Mouse (Mus musculus) midbrain, embryonic 15.5 days (tissue): Measurements from ENCODE around the gene Npw. TPM values are rescaled to one million over a fixed set of nuclear protein-coding genes. Genes with fewer than 3 reads are reported as not detected.
A peak's percentile ranks its signal among the peaks of the same experiment; 100 is the strongest.
"Not testable (repeated sequence)": the region's sequence is repeated elsewhere in the genome, so short reads cannot be mapped to it uniquely, and the experiment has no call there.

Experiments
- ATAC-seq: fragments of 200-750 bp; cut with Nextera tagmentation; replicated peaks from 2 replicates; pipeline ENCODE4 v1.8.0; 2017; ENCODE audit warnings: moderate TSS enrichment
- H3K27ac ChIP-seq: fragments of 300-500 bp; sonication (generic); 2 replicates; pipeline ENCODE4 v1.5.1; 2015; ENCODE audit warnings: mild to moderate bottlenecking, inconsistent platforms
- H3K27me3 ChIP-seq: fragments of 300-500 bp; sonication (generic); replicated peaks from 2 replicates; pipeline ENCODE4 v1.6.1; 2015; ENCODE audit warnings: inconsistent platforms
- H3K36me3 ChIP-seq: fragments of 300-500 bp; sonication (generic); replicated peaks from 2 replicates; pipeline ENCODE4 v1.6.1; 2015; ENCODE audit warnings: inconsistent platforms
- H3K4me1 ChIP-seq: fragments of 300-500 bp; sonication (generic); 2 replicates; pipeline ENCODE4 v1.6.1; 2015; ENCODE audit warnings: inconsistent platforms
- H3K4me2 ChIP-seq: fragments of 300-500 bp; sonication (generic); 2 replicates; pipeline ENCODE4 v1.6.1; 2015; ENCODE audit warnings: inconsistent platforms, mild to moderate bottlenecking, moderate library complexity
- H3K4me3 ChIP-seq: fragments of 300-500 bp; sonication (generic); 2 replicates; pipeline ENCODE4 v1.5.1; 2015; ENCODE audit warnings: mild to moderate bottlenecking, inconsistent platforms
- H3K9ac ChIP-seq: fragments of 300-500 bp; sonication (generic); 2 replicates; pipeline ENCODE4 v1.6.1; 2015; ENCODE audit warnings: mild to moderate bottlenecking, inconsistent platforms
- H3K9me3 ChIP-seq: fragments of 300-500 bp; sonication (generic); 2 replicates; pipeline ENCODE4 v1.6.1; 2016; ENCODE audit warnings: inconsistent platforms
- WGBS: fragments of 180-500 bp; shearing (Covaris S2); methylation state at CpG from one replicate; pipeline ENCODE4 v1.1.7; 2015; ENCODE audit warnings: mixed read lengths; 5-methylcytosine and 5-hydroxymethylcytosine counted together
- polyA plus RNA-seq: library from polyadenylated mRNA; unstranded; fragments of >200 nt; fragmentation: Nextera tagmentation; extraction: Ambion mirVana; gene quantifications from 2 replicates; pipeline ENCODE4 v1.2.1, GENCODE M21; 2015

The Npw gene
- polyA plus RNA-seq, 1 experiment from 2014 or later, result 0.66 TPM

GRCm38 (mm10) chr17:24669214-24669544 is 10.9 kb upstream of the Npw start:
- not testable (repeated sequence) for H3K27me3 ChIP-seq, H3K36me3 ChIP-seq, H3K9me3 ChIP-seq
- ATAC-seq, result peak; percentile 46
- Histone ChIP-seq H3K4me1 (peaks cover 31% of the 10 kb centered on the region), H3K27ac (peak overlapping the region; percentile 91), H3K9ac (peak overlapping the region; percentile 98; the same call in 1 of the 2 replicates), H3K4me2 (peak overlapping the region; percentile 88), H3K4me3 (peak overlapping the region; percentile 90)
- 11% methylated on average over 15 of the region's 15 CpGs for WGBS

- H3K27ac ChIP-seq, result no peak overlapping the region
- WGBS, result 36% methylated on average over 6 of the region's 6 CpGs
- no peak for ATAC-seq
- no peaks in the 10 kb centered on the region for H3K27me3 ChIP-seq
- H3K4me3 ChIP-seq, result no peak overlapping the region
- no peak overlapping the region for H3K9ac ChIP-seq
- no peak overlapping the region for H3K4me2 ChIP-seq
- peaks cover 31% of the 10 kb centered on the region for H3K4me1 ChIP-seq
- H3K36me3 ChIP-seq, result no peaks in the 10 kb centered on the region
- no peaks in the 10 kb centered on the region for H3K9me3 ChIP-seq
These were observed 9.2 kb upstream of the Npw start for GRCm38 (mm10) chr17:24667416-24667815.

- H3K4me1 ChIP-seq, result peaks cover 27% of the 10 kb centered on the region
- ATAC-seq, H3K27me3 ChIP-seq, H3K9ac ChIP-seq, H3K4me3 ChIP-seq, H3K27ac ChIP-seq, H3K4me2 ChIP-seq, H3K9me3 ChIP-seq, H3K36me3 ChIP-seq: not testable (repeated sequence)
- WGBS, result 70% methylated on average over 7 of the region's 7 CpGs
These were observed 8.8 kb upstream of the Npw start for GRCm38 (mm10) chr17:24667011-24667410.

GRCm38 (mm10) chr17:24654969-24655368 is 3.3 kb downstream of the Npw start:
- Histone ChIP-seq H3K4me1 (peaks cover 19% of the 10 kb centered on the region), H3K9me3 (no peaks in the 10 kb centered on the region), H3K4me3 (no peak overlapping the region), H3K36me3 (no peaks in the 10 kb centered on the region), H3K4me2 (no peak overlapping the region), H3K27ac (no peak overlapping the region), H3K9ac (no peak overlapping the region), H3K27me3 (peaks cover 34% of the 10 kb centered on the region)
- 71% methylated on average over 4 of the region's 4 CpGs for WGBS
- no peak for ATAC-seq

GRCm38 (mm10) chr17:24653967-24654710 is 4.1 kb downstream of the Npw start:
- peak overlapping the region; percentile 23 for H3K4me3 ChIP-seq
- no peaks in the 10 kb centered on the region for H3K36me3 ChIP-seq
- ATAC-seq, result no peak
- peak overlapping the region; percentile 49 for H3K4me2 ChIP-seq
- H3K9me3 ChIP-seq, result no peaks in the 10 kb centered on the region
- peak overlapping the region; percentile 37 for H3K9ac ChIP-seq
- 6% methylated on average over 19 of the region's 19 CpGs for WGBS
- H3K4me1 ChIP-seq, result peaks cover 25% of the 10 kb centered on the region
- H3K27ac ChIP-seq, result no peak overlapping the region
- H3K27me3 ChIP-seq, result peaks cover 27% of the 10 kb centered on the region

GRCm38 (mm10) chr17:24651835-24652234 is 6.4 kb downstream of the Npw start:
- no peaks in the 10 kb centered on the region for H3K9me3 ChIP-seq
- ATAC-seq, result no peak
- H3K27ac ChIP-seq, result no peak overlapping the region
- H3K36me3 ChIP-seq, result no peaks in the 10 kb centered on the region
- WGBS, result 72% methylated on average over 3 of the region's 3 CpGs
- H3K4me1 ChIP-seq, result peaks cover 18% of the 10 kb centered on the region
- no peak overlapping the region for H3K9ac ChIP-seq
- H3K4me2 ChIP-seq, result no peak overlapping the region
- peaks cover 4% of the 10 kb centered on the region; the same call in 1 of the 2 replicates for H3K27me3 ChIP-seq
- H3K4me3 ChIP-seq, result no peak overlapping the region

- Histone ChIP-seq H3K9me3 (no peaks in the 10 kb centered on the region), H3K4me2 (peak overlapping the region; percentile 93), H3K27me3 (0 out of 2 replicates have a peak, but pooled peaks cover 3% of the 10 kb centered on the region), H3K27ac (no peak overlapping the region), H3K36me3 (no peaks in the 10 kb centered on the region), H3K9ac (peak overlapping the region; percentile 85; the same call in 1 of the 2 replicates), H3K4me3 (peak overlapping the region; percentile 81), H3K4me1 (peaks cover 18% of the 10 kb centered on the region)
- 74% methylated on average over 4 of the region's 4 CpGs for WGBS
- ATAC-seq, result no peak
These were observed 7.5 kb downstream of the Npw start for GRCm38 (mm10) chr17:24650766-24651165.

- no peaks in the 10 kb centered on the region for H3K9me3 ChIP-seq
- peak within 1 kb of the TSS; percentile 93 for H3K4me2 ChIP-seq
- no peaks in the 10 kb centered on the region for H3K36me3 ChIP-seq
- H3K4me3 ChIP-seq, result peak within 1 kb of the TSS; percentile 81
- 0 out of 2 replicates have a peak, but pooled peaks cover 3% of the 10 kb centered on the region for H3K27me3 ChIP-seq
- 1% methylated on average over 34 of the region's 41 CpGs for WGBS
- peak; percentile 77 for ATAC-seq
- H3K9ac ChIP-seq, result peak within 1 kb of the TSS; percentile 85
- H3K27ac ChIP-seq, result peak within 1 kb of the TSS; percentile 71
- H3K4me1 ChIP-seq, result peaks cover 18% of the 10 kb centered on the region
These were observed 8.1 kb downstream of the Npw start, which contains the start of gene Slc9a3r2 for GRCm38 (mm10) chr17:24650070-24650616. Gene Slc9a3r2, minus strand, starts transcription at chr17:24650327.

- peak overlapping the region; percentile 81 for H3K4me3 ChIP-seq
- peak overlapping the region; percentile 85 for H3K9ac ChIP-seq
- H3K36me3 ChIP-seq, result no peaks in the 10 kb centered on the region
- peak overlapping the region; percentile 71 for H3K27ac ChIP-seq
- peaks cover 18% of the 10 kb centered on the region for H3K4me1 ChIP-seq
- WGBS, result under 1% methylated on average over 35 of the region's 35 CpGs
- H3K27me3 ChIP-seq, result 0 out of 2 replicates have a peak, but pooled peaks cover 3% of the 10 kb centered on the region
- ATAC-seq, result peak; percentile 65
- H3K4me2 ChIP-seq, result peak overlapping the region; percentile 93
- H3K9me3 ChIP-seq, result no peaks in the 10 kb centered on the region
These were observed 8.6 kb downstream of the Npw start for GRCm38 (mm10) chr17:24649581-24650069.

- H3K27ac ChIP-seq, result no peak overlapping the region
- H3K9ac ChIP-seq, result peak overlapping the region; percentile 85; the same call in 1 of the 2 replicates
- H3K36me3 ChIP-seq, result no peaks in the 10 kb centered on the region
- peaks cover 17% of the 10 kb centered on the region for H3K4me1 ChIP-seq
- H3K4me2 ChIP-seq, result peak overlapping the region; percentile 93
- H3K4me3 ChIP-seq, result peak overlapping the region; percentile 81
- ATAC-seq, result no peak
- no peaks in the 10 kb centered on the region for H3K9me3 ChIP-seq
- 75% methylated on average over 10 of the region's 10 CpGs for WGBS
- H3K27me3 ChIP-seq, result 0 out of 2 replicates have a peak, but pooled peaks cover 3% of the 10 kb centered on the region
These were observed 9.4 kb downstream of the Npw start for GRCm38 (mm10) chr17:24648731-24649377.

- H3K4me3 ChIP-seq, result no peak overlapping the region
- WGBS, result 75% methylated on average over 11 of the region's 11 CpGs
These were observed 10.8 kb downstream of the Npw start for GRCm38 (mm10) chr17:24647493-24647892.

GRCm38 (mm10) chr17:24646381-24646780 is 11.9 kb downstream of the Npw start:
- Histone ChIP-seq H3K4me2 (no peak overlapping the region), H3K9me3 (no peaks in the 10 kb centered on the region), H3K9ac (no peak overlapping the region), H3K36me3 (no peaks in the 10 kb centered on the region), H3K27me3 (0 out of 2 replicates have a peak, but pooled peaks cover 3% of the 10 kb centered on the region), H3K4me1 (peaks cover 15% of the 10 kb centered on the region), H3K27ac (no peak overlapping the region), H3K4me3 (no peak overlapping the region)
- WGBS, result 90% methylated on average over 4 of the region's 4 CpGs
- no peak for ATAC-seq

More at GRCm38 (mm10) chr17:24647493-24647892, 10.8 kb downstream of the Npw start:
- Histone ChIP-seq H3K4me2 (no peak overlapping the region), H3K4me1 (peaks cover 15% of the 10 kb centered on the region), H3K9ac (no peak overlapping the region), H3K27ac (no peak overlapping the region), H3K9me3 (no peaks in the 10 kb centered on the region), H3K36me3 (no peaks in the 10 kb centered on the region), H3K27me3 (0 out of 2 replicates have a peak, but pooled peaks cover 3% of the 10 kb centered on the region)
- no peak for ATAC-seq
